22 mouse cellular contexts compared by ENCODE assay signal in the genomic region with DNA sequence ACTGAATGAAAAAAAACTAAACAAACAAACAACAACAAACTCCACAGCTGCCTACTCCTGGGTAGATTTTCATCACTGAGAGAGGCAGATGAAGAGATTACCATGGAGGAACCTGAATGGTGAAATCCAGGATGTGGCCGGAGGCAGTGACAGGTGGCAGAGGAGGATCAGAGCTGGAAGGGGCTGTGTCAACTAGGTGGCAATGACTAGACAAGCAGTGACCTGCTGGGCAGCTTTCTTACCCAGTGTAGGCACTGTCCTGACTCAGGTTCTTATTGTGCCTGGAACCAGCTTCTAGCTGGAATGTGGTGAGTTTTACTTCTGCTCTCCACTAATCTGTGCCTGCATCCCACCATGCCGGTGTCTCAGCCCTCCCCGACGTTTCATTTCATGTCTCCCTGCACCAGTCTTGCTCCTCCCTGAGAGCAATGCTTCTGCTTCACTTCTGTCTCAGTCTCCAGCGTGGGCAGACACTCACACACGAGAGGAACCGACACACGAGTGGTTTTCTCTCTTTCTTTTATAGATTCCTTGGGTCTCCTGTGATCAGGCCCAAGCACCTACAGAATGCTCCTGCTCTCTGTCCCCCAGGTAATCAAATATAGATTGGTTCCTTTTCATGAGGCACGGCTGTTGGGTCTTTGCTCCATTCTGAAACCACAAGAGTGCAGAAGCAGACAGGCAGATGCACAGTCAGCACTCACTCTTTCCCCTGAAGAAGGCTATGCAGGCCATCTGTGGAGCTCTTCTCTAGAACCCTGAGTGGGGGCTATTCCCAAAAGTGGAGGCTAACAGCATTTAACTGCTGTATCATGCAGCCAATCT. TPM values are rescaled to one million over a fixed set of nuclear protein-coding genes. Genes with fewer than 3 reads are reported as not detected.
DNase-seq lines count a peak whose midpoint lies in the region; ATAC-seq lines count a peak whose summit lies in the region.
"Had no signal": no experiment of that assay in that cellular context is flagged by ENCODE, and none has a peak within 500 bp of the region (broad histone marks: within the 10 kb centered on the region; RNA-seq: fewer than 3 reads in every experiment).

No protein-coding gene starts in this region.

- peaks cover 34% of the 10 kb centered on the region for H3K4me1 ChIP-seq in liver, embryonic 15.5 days (replicated peaks)
- H3K4me1 ChIP-seq in liver, embryonic 11.5 days (replicated peaks; ENCODE audit: control insufficient read depth, insufficient read depth, low read length) = peaks cover 3% of the 10 kb centered on the region; the same call in 1 of the 2 replicates
- no peaks in the 10 kb centered on the region for H3K4me1 ChIP-seq in brown adipose tissue, adult 24 weeks (ENCODE audit: control insufficient read depth, insufficient read depth, insufficient read length, low read length)
- H3K4me1 ChIP-seq: embryonic facial prominence, embryonic 15.5 days; forebrain, embryonic 12.5 days; midbrain, embryonic 12.5 days had no signal

- no peaks in the 10 kb centered on the region for H3K9me3 ChIP-seq in liver, embryonic 15.5 days (replicated peaks)
- no peaks in the 10 kb centered on the region for H3K9me3 ChIP-seq in liver, embryonic 11.5 days (ENCODE audit: control insufficient read depth, low read length)
- H3K9me3 ChIP-seq: embryonic facial prominence, embryonic 15.5 days; forebrain, embryonic 12.5 days; heart, embryonic 12.5 days; midbrain, embryonic 12.5 days had no signal

- peak overlapping the region; percentile 6; the same call in 1 of the 2 replicates for H3K4me2 ChIP-seq in liver, embryonic 15.5 days
- no peak overlapping the region for H3K4me2 ChIP-seq in liver, embryonic 11.5 days
- H3K4me2 ChIP-seq: embryonic facial prominence, embryonic 15.5 days; forebrain, embryonic 12.5 days; heart, embryonic 12.5 days; midbrain, embryonic 12.5 days had no signal

- peak overlapping the region; percentile 11; the same call in 1 of the 2 replicates for H3K27ac ChIP-seq in liver, embryonic 15.5 days (replicated peaks)
- H3K27ac ChIP-seq in liver, embryonic 11.5 days (ENCODE audit: low read depth, low read length) = no peak overlapping the region
- H3K27ac ChIP-seq in brown adipose tissue, adult 24 weeks (replicated peaks; ENCODE audit: low read depth, low read length) = peak overlapping the region; percentile 63
- H3K27ac ChIP-seq: embryonic facial prominence, embryonic 15.5 days; forebrain, embryonic 12.5 days; midbrain, embryonic 12.5 days had no signal

- WGBS in liver, embryonic 15.5 days (ENCODE audit: insufficient replicate concordance) = 41% methylated on average over 9 of the region's 9 CpGs
- 62% methylated on average over 9 of the region's 9 CpGs for WGBS in liver, embryonic 11.5 days

- H3K4me3 ChIP-seq in liver, embryonic 15.5 days (replicated peaks) = no peak overlapping the region
- H3K4me3 ChIP-seq in liver, embryonic 11.5 days (ENCODE audit: low read depth, low read length) = no peak overlapping the region
- H3K4me3 ChIP-seq in brown adipose tissue, adult 24 weeks (ENCODE audit: insufficient read depth, low read depth, low read length) = no peak overlapping the region
- H3K4me3 ChIP-seq: embryonic facial prominence, embryonic 15.5 days; forebrain, embryonic 12.5 days; heart, embryonic 12.5 days; midbrain, embryonic 12.5 days; myocyte had no signal

- peaks cover 15% of the 10 kb centered on the region; the same call in 1 of the 2 replicates for H3K27me3 ChIP-seq in liver, embryonic 15.5 days
- no peaks in the 10 kb centered on the region for H3K27me3 ChIP-seq in liver, embryonic 11.5 days (replicated peaks; ENCODE audit: control insufficient read depth, insufficient read depth, low read length)
- H3K27me3 ChIP-seq: embryonic facial prominence, embryonic 15.5 days; forebrain, embryonic 12.5 days; heart, embryonic 12.5 days; midbrain, embryonic 12.5 days had no signal

- no peaks in the 10 kb centered on the region for H3K36me3 ChIP-seq in liver, embryonic 15.5 days (replicated peaks)
- H3K36me3 ChIP-seq in liver, embryonic 11.5 days (ENCODE audit: control insufficient read depth, insufficient read depth, low read length) = no peaks in the 10 kb centered on the region
- H3K36me3 ChIP-seq: embryonic facial prominence, embryonic 15.5 days; forebrain, embryonic 12.5 days; heart, embryonic 12.5 days; midbrain, embryonic 12.5 days had no signal

- no peak for ATAC-seq in liver, embryonic 15.5 days (ENCODE audit: insufficient read depth)
- ATAC-seq in liver, embryonic 11.5 days (replicated peaks; ENCODE audit: low FRiP score) = no peak
- ATAC-seq in megakaryocyte, adult 5-6 weeks (ENCODE audit: poor library complexity, severe bottlenecking) = peak; percentile 51

- no peak overlapping the region for H3K9ac ChIP-seq in liver, embryonic 15.5 days
- H3K9ac ChIP-seq in liver, embryonic 11.5 days (ENCODE audit: low read depth, low read length) = no peak overlapping the region
- H3K9ac ChIP-seq: embryonic facial prominence, embryonic 15.5 days; forebrain, embryonic 12.5 days; heart, embryonic 12.5 days; midbrain, embryonic 12.5 days had no signal

- DNase-seq in liver, embryonic 11.5 days (ENCODE audit: low spot score) = no peak
- peak; percentile 60 for DNase-seq in thymus, postnatal 25 days
- DNase-seq in ovary, postnatal 10 days (ENCODE audit: low spot score) = no peak
- DNase-seq in gastrocnemius, postnatal 14 days = no peak
- no peak for DNase-seq in retina, postnatal 1 day
- DNase-seq: cerebellum, adult 8-10 months; kidney, postnatal 25 days; lung, postnatal 14 days; right cerebral cortex, postnatal 14 days had no signal

- intact Hi-C loops in gastrocnemius, postnatal 14 days (cut with DNase I; ENCODE audit: low total_unique reads) = no loop called here

RNA-seq across cellular contexts. Expression of a gene that starts 44.0 kb away (rescaled TPM):
- polyA plus RNA-seq in liver, embryonic 15.5 days (2015; fragmentation: Nextera tagmentation; extraction: Ambion mirVana) = 39.6 and 40.9 TPM in 2 replicates
- 44.3 and 50.4 TPM in 2 replicates for polyA plus RNA-seq in liver, embryonic 11.5 days (2014; fragmentation: Nextera tagmentation; extraction: Ambion mirVana)
- 13.4 and 14.5 TPM in 2 replicates for polyA plus RNA-seq in brown adipose tissue, adult 24 weeks (2012; ENCODE audit: insufficient read depth, insufficient read length, missing spikeins)
- 1,031 and 1,064 TPM in 2 replicates for total RNA-seq in megakaryocyte, adult 5-6 weeks (2015)
- 669 and 719 TPM in 2 replicates for total RNA-seq in megakaryocyte, adult 5-6 weeks (2017)
- 1 to 10 TPM; 6.0 to 8.2 TPM for total RNA-seq in gastrocnemius, postnatal 14 days (2021)
- polyA plus RNA-seq: myocyte had no signal

RNA-seq across cellular contexts. Expression of a gene that starts 44.3 kb away (rescaled TPM):
- not detected in 2 replicates for polyA plus RNA-seq in liver, embryonic 15.5 days (2015; fragmentation: Nextera tagmentation; extraction: Ambion mirVana)
- polyA plus RNA-seq in liver, embryonic 11.5 days (2014; fragmentation: Nextera tagmentation; extraction: Ambion mirVana) = 0.06 TPM in 1 of 2 replicates, not detected in the other
- not detected in 2 replicates for polyA plus RNA-seq in brown adipose tissue, adult 24 weeks (2012; ENCODE audit: insufficient read depth, insufficient read length, missing spikeins)
- 0.09 and 0.11 TPM in 2 replicates for total RNA-seq in megakaryocyte, adult 5-6 weeks (2015)
- total RNA-seq in megakaryocyte, adult 5-6 weeks (2017) = 0.12 and 0.37 TPM in 2 replicates
- total RNA-seq in gastrocnemius, postnatal 14 days (2021) = not detected
- total RNA-seq: adrenal gland, adult 18-20 months; gastrocnemius, adult 18-20 months; layer of hippocampus, postnatal 14 days; left cerebral cortex, postnatal 25 days had no signal
- polyA plus RNA-seq: embryonic facial prominence, embryonic 15.5 days; heart, embryonic 12.5 days; intestine, postnatal 0 days; myocyte had no signal
